Mouse (Mus musculus) layer of hippocampus, postnatal 10 days (tissue): ENCODE data around the gene Keap1. TPM values are rescaled to one million over a fixed set of nuclear protein-coding genes. Genes with fewer than 3 reads are reported as not detected.
"Not testable (repeated sequence)": the region's sequence is repeated elsewhere in the genome, so short reads cannot be mapped to it uniquely, and the experiment has no call there.

ENCODE experiments used
- DNase-seq, 2 experiments: peaks; one replicate each; pipeline ENCODE4 v3.0.0; 2021; ENCODE audit warnings: low spot score in 2 of 2
- total RNA-seq, 2 experiments: library from RNA; stranded (reverse); gene quantifications; 2 replicates each; pipeline ENCODE4 v1.2.3; 2021

Keap1 gene
- total RNA-seq, 2 experiments from 2014 or later, result 51.7 to 56.5 TPM

DNA sequence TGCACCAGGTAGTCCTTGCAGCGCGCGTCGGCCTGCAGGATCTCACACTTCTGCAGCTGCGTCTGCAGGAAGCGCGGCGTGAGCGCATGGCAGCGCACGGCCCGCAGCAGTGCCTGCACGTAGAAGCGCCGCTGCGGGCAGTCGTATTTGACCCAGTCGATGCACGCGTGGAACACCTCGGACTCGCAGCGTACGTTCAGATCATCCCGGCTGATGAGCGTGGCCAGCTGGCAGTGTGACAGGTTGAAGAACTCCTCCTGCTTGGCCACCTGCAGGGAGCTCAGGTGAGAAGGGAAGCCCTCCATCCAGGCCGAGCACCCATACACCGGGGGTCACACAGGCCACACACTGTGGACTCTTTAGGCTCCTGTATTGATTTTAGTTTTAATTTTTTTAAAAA is 5.4 kb downstream of the Keap1 start:
- no peak for DNase-seq

- DNase-seq, result no peak
These were observed 5.8 kb downstream of the Keap1 start for GRCm38 (mm10) chr9:21233366-21233765.

- no peak for DNase-seq
These were observed 6.3 kb downstream of the Keap1 start for GRCm38 (mm10) chr9:21232867-21233266.

DNA sequence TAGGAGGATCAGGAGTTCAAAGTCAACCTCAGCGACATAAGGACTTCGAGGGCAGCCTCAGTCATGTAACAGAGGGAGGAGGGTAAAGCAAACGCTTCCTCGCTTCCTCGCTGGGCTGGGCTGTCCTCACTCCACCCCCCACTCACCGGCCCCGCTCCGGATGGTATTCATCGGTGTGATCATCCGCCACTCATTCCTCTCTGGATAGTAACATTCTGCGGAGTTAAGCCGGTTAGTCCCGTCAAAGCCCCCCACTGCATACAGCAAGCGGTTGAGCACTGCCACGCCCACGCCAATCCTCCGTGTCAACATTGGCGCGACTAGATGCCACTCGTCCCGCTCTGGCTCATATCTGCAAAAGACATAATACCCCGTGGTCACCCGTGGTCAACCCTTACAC is 7.6 kb downstream of the Keap1 start:
- no peak for DNase-seq

DNA sequence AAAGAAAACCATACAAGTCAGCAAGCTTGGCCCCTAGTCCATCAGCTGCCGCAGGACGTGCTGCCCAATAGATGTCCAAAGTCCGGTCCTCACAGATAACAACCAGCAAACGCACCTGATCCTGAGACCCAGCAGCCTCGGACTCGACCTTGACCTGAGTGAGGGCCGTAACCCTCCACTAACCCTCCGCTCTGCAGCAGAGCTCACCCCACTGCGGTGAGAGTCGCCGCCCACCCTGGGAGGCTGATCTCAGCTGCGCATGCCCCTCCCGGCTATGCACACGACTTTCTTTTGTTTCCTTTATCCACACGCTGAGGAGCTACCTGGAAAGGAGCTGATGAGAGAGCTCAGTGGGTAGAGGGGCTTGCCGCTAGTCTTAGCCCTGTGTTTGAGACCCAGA is 11.8 kb downstream of the Keap1 start:
- DNase-seq, result no peak

DNA sequence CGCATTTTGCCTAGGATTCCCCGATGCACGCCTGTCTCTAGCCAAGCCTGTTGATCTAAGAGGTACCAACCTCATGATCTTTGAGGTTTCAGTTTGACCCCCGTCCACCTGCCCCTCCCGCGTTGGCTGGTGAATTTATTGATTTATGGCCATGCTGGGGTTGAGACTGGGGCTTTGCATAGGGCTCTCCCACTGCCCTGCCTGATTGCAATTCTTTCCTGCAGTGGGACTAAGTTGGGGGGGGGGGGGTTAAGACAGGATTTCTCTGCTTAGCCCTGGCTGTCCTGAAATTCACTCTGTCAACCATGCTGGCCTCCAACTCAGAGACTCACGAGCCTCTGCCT is 13.8 kb downstream of the Keap1 start:
- no peak for DNase-seq

DNA sequence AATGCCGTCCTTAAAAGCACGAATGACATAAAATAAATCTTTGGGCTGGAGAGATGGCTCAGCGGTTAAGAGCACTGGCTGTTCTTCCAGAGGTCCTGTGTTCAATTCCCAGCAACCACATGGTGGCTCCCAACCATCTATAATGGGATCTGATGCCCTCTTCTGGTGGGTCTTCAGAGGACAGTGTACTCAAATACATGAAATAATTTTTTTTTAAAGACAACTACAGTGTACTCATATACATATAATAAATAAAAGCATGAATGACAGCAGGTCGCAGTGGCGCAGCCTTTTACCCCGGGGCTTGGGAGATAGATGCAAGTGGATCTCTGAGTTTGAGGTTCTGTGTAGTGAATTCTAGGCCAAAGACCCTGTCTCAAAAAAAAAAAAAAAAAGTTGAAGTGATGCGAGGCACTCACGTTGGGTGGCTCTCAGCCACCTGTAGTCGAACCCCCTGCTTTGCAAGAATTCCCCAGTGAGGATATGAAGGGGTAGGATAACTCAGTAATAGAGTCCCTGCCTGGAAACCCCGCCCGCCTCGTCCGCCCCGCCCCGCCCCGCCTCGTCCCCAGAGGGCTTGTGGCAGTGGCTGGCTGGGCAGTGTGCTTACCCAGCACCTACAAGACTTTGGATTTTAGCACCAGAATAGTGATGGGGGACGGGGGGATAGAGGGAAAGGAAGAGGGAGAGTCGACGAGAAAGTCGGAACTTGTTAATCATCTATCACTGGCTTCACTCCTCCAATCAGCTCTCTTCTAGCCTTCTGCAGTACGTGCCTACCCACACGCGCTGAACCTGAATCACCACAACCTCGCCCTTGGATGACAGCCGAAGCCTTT is 14.4 kb downstream of the Keap1 start:
- no peak for DNase-seq

DNA sequence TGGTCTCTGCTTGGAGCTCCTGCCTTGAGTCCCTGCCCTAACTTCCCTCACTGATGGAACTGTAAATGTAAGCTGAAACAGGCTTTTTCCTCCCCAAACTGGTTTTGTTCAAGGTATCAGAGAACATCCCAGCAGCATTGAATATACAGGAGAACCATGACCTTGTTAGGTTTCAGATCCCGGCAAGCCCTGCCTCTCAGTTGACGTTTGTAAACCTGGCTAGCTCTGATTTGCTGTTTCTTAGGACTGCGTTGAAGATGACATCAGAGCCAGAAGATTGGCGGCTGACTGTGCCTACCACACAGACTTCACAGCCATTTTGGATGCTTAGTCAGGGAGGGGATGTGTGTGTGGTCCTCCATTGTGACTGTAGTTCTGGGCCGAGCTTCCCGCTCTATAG is 15.3 kb downstream of the Keap1 start:
- no peak for DNase-seq

DNA sequence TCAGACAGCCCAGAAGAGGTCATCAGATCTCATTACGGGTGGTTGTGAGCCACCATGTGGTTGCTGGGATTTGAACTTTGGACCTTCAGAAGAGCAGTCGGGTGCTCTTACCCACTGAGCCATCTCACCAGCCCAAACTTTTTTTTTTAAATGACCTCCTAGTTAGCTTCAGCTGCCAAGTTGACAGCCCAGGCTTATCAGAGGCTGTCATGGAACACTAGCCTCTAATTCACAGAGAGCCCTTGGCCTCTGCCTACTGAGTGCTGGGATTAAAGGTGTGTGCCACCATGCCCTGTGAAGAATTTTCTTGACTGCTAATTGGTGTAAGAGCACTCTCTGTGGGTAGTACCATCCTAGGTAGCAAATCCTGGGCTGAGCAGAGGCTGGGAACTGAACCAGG is 15.7 kb downstream of the Keap1 start:
- DNase-seq, result not testable (repeated sequence)

GRCm38 (mm10) chr9:21221383-21221929 is 17.7 kb downstream of the Keap1 start:
- DNase-seq, result no peak

GRCm38 (mm10) chr9:21220490-21221382 is 18.4 kb downstream of the Keap1 start:
- peak; percentile 95 to 96 for DNase-seq

- DNase-seq, result peak in 1 of 2 experiments; percentile 42
These were observed 19.3 kb downstream of the Keap1 start for GRCm38 (mm10) chr9:21219820-21220219.

DNA sequence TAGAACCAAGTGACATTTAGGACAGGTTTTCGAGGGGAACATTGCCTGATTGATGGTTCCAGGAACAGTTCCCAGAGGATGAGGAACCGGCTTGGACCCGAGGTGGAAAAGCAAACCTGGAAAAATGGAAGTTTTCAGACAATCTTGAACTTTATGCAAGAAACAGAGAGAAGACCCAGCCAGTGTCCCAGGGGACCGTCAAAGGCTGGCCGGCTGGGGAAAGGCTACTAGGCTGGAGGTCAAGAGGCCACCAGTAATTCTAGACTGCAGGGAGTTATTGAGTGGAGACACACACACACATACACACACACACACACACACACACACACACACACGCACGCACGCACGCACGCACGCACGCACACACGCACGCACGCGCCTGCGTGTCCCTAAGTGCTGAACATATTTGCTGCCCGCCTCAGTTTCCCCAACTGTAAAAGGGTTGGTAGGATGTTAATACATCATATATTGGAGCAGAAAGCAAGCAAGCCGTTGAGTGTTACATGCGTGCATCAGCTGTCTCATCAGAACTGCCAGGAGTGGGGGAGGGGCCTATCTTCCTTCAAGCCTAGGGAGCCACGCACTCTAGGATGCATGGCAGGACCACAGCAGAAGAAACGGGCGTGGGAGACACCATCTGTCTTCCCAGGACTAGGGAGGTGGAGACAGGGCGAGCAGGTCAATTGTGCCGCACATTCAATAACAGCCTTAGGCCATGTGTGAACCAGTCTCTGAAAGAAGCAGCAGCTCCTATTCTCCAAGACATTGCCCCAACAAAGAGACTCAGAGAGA is 22.9 kb downstream of the Keap1 start:
- DNase-seq, result peak; percentile 58 to 71

- no peak for DNase-seq
These were observed 25.5 kb downstream of the Keap1 start for GRCm38 (mm10) chr9:21213617-21214190.

GRCm38 (mm10) chr9:21211624-21212023 is 27.5 kb downstream of the Keap1 start:
- DNase-seq, result no peak

- DNase-seq, result no peak
These were observed 28.3 kb downstream of the Keap1 start for GRCm38 (mm10) chr9:21210821-21211220.

- no peak for DNase-seq
These were observed 30.5 kb downstream of the Keap1 start for GRCm38 (mm10) chr9:21208626-21209025.

GRCm38 (mm10) chr9:21206848-21207247 is 32.3 kb downstream of the Keap1 start:
- no peak for DNase-seq

DNA sequence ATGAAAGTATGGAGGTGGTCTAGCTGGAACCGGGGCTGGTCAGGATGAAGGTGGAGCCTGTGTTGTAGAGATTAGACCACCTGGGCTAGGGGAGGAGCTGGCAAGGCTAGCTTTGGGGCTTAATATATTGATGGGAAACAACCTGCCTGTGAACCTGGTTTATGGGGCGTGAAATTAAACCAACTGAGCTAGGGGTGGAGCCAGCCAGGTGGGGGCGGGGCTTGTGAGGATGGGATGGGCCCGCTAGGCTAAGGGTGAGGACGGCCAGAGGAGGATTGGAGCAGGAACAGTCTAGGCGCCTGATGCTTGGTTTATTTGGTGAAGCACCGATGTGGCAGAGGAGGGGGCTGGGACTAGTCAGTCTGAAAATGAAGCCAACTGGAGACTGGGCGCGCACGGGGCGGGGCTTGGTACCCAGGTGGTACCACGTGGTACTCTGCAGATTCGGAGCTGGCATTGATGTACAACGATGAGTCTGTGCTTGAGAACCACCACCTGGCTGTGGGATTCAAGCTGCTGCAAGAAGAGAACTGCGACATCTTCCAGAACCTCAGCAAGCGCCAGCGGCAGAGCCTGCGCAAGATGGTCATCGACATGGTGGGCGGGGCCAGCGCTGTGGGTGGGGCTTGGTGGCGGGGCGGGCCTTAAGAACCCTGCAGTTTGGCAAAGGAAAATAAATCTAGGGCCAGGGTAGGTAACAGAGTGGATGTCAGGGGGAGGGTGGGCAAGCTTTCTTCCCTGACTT is 34.5 kb downstream of the Keap1 start:
- DNase-seq, result peak; percentile 54 to 62

GRCm38 (mm10) chr9:21204156-21204527 is 35.0 kb downstream of the Keap1 start:
- DNase-seq, result no peak
